Comparison of ENCODE assay signal across 19 mouse cellular contexts in genomic region chr8:60949859-60950258, GRCm38 (mm10). TPM values are rescaled to one million over a fixed set of nuclear protein-coding genes. Genes with fewer than 3 reads are reported as not detected.
DNase-seq lines count a peak whose midpoint lies in the region; ATAC-seq and TF ChIP-seq lines count a peak whose summit lies in the region.
"Had no signal": no experiment of that assay in that cellular context is flagged by ENCODE, and none has a peak within 500 bp of the region (broad histone marks: within the 10 kb centered on the region; RNA-seq: fewer than 3 reads in every experiment).

No protein-coding gene starts in this region.

- no peak overlapping the region for H3K9ac ChIP-seq in heart, postnatal 0 days (replicated peaks; ENCODE audit: low read depth, low read length)
- H3K9ac ChIP-seq: embryonic facial prominence, embryonic 12.5 days; forebrain, embryonic 13.5 days; hindbrain, embryonic 12.5 days; midbrain, embryonic 15.5 days had no signal

- no peak for ATAC-seq in heart, postnatal 0 days (ENCODE audit: insufficient read depth, low read depth)
- ATAC-seq in megakaryocyte-erythroid progenitor cell, adult 5-6 weeks (replicated peaks; ENCODE audit: low FRiP score, low TSS enrichment, poor library complexity, severe bottlenecking), result peak; percentile 20; the same call in 1 of the 2 replicates
- ATAC-seq: forebrain, embryonic 13.5 days; midbrain, embryonic 15.5 days had no signal

- no peak for TF ChIP-seq POLR2A in kidney, adult 2 months (IDR thresholded peaks at IDR 0.05; ENCODE audit: low read depth, low read length)

- WGBS in kidney, adult 2 months, result 57% methylated on average over 4 of the region's 4 CpGs
- 22% methylated on average over 4 of the region's 4 CpGs for WGBS in heart, postnatal 0 days

- intact Hi-C loops in gastrocnemius, adult 2 months (cut with DNase I), result no loop called here
- intact Hi-C loops in gastrocnemius, postnatal 36 days (cut with DNase I), result no loop called here

- H3K27ac ChIP-seq in gastrocnemius, adult 2 months, result peak overlapping the region; percentile 21; the same call in 1 of the 2 replicates
- H3K27ac ChIP-seq in kidney, adult 2 months (ENCODE audit: insufficient read depth, low read depth, low read length), result peak overlapping the region; percentile 16; the same call in 1 of the 2 replicates
- H3K27ac ChIP-seq in heart, postnatal 0 days (ENCODE audit: low read depth), result peak overlapping the region; percentile 9
- H3K27ac ChIP-seq: embryonic facial prominence, embryonic 12.5 days; forebrain, embryonic 13.5 days; hindbrain, embryonic 12.5 days; macrophage; midbrain, embryonic 15.5 days had no signal

- H3K4me2 ChIP-seq in heart, postnatal 0 days (ENCODE audit: low read depth, low read length), result peak overlapping the region; percentile 13
- H3K4me2 ChIP-seq: embryonic facial prominence, embryonic 12.5 days; forebrain, embryonic 13.5 days; hindbrain, embryonic 12.5 days; midbrain, embryonic 15.5 days had no signal

- peaks cover 9% of the 10 kb centered on the region; the same call in 1 of the 2 replicates for H3K4me1 ChIP-seq in kidney, adult 2 months (ENCODE audit: control insufficient read depth, insufficient read depth, low read length)
- H3K4me1 ChIP-seq in heart, postnatal 0 days (ENCODE audit: control insufficient read depth, insufficient read depth), result peaks cover 14% of the 10 kb centered on the region; the same call in 1 of the 2 replicates

- H3K27me3 ChIP-seq in kidney, adult 2 months (replicated peaks; ENCODE audit: control insufficient read depth, insufficient read depth, low read length), result no peaks in the 10 kb centered on the region
- no peaks in the 10 kb centered on the region for H3K27me3 ChIP-seq in heart, postnatal 0 days (ENCODE audit: control insufficient read depth, insufficient read depth, low read length)
- H3K27me3 ChIP-seq: embryonic facial prominence, embryonic 12.5 days; forebrain, embryonic 13.5 days; hindbrain, embryonic 12.5 days; midbrain, embryonic 15.5 days had no signal

- H3K9me3 ChIP-seq in heart, postnatal 0 days (replicated peaks; ENCODE audit: control insufficient read depth, low read length), result no peaks in the 10 kb centered on the region
- H3K9me3 ChIP-seq: embryonic facial prominence, embryonic 12.5 days; forebrain, embryonic 13.5 days; hindbrain, embryonic 12.5 days; midbrain, embryonic 15.5 days had no signal

- no peak for TF ChIP-seq CTCF in gastrocnemius, adult 2 months (IDR thresholded peaks at IDR 0.05)
- no peak for TF ChIP-seq CTCF in kidney, adult 2 months (conservative IDR thresholded peaks at IDR 0.05; ENCODE audit: insufficient read depth, insufficient read length, low read depth, low read length)
- no peak for TF ChIP-seq CTCF in heart, postnatal 0 days (IDR thresholded peaks at IDR 0.05; ENCODE audit: low read depth)

- no peaks in the 10 kb centered on the region for H3K36me3 ChIP-seq in kidney, adult 2 months (ENCODE audit: control insufficient read depth, insufficient read depth, low read length)
- H3K36me3 ChIP-seq in heart, postnatal 0 days (replicated peaks; ENCODE audit: control insufficient read depth, insufficient read depth, low read length), result no peaks in the 10 kb centered on the region
- H3K36me3 ChIP-seq: embryonic facial prominence, embryonic 12.5 days; hindbrain, embryonic 12.5 days; midbrain, embryonic 15.5 days had no signal

- no peak for DNase-seq in gastrocnemius, adult 2 months
- no peak for DNase-seq in gastrocnemius, postnatal 36 days
- DNase-seq in kidney, adult 2 months, result peak; percentile 25
- DNase-seq in kidney, postnatal 4 days, result no peak
- DNase-seq in heart, postnatal 0 days (ENCODE audit: low spot score), result no peak
- no peak for DNase-seq in lung, postnatal 36 days
- no peak for DNase-seq in lung, postnatal 25 days (ENCODE audit: low spot score)
- DNase-seq: adrenal gland, postnatal 36 days; cerebellum, adult 11 months; cerebellum, postnatal 36 days; gastrocnemius, postnatal 10 days; kidney, adult 9 months; spleen, adult 18-20 months had no signal

- H3K4me3 ChIP-seq in gastrocnemius, adult 2 months, result no peak overlapping the region
- no peak overlapping the region for H3K4me3 ChIP-seq in kidney, adult 2 months (ENCODE audit: insufficient read depth, low read depth, low read length)
- H3K4me3 ChIP-seq in heart, postnatal 0 days (ENCODE audit: low read depth, low read length), result no peak overlapping the region
- H3K4me3 ChIP-seq: embryonic facial prominence, embryonic 12.5 days; forebrain, embryonic 13.5 days; hindbrain, embryonic 12.5 days; midbrain, embryonic 15.5 days had no signal

- TF ChIP-seq EP300 in heart, postnatal 0 days (IDR thresholded peaks at IDR 0.05; ENCODE audit: low read depth), result no peak

RNA-seq across cellular contexts. Expression of gene Clcn3, which starts 33.2 kb away (rescaled TPM):
- total RNA-seq in gastrocnemius, adult 2 months (2021), result 10 to 100 TPM; 27.5 to 37.4 TPM
- 10 to 100 TPM; 24.3 to 25.4 TPM for total RNA-seq in gastrocnemius, postnatal 36 days (2021)
- polyA plus RNA-seq in kidney, adult 2 months (2012; rRNA removed), result 24.6 and 27.0 TPM in 2 replicates
- total RNA-seq in heart, postnatal 0 days (2014; rRNA removed; ENCODE audit: low replicate concordance), result 25.2 and 30.3 TPM in 2 replicates
- polyA plus RNA-seq in heart, postnatal 0 days (2015; fragmentation: Nextera tagmentation; extraction: Ambion mirVana), result 16.1 and 17.0 TPM in 2 replicates
- total RNA-seq in megakaryocyte-erythroid progenitor cell, adult 5-6 weeks (2014; fragmentation: Nextera tagmentation), result 47.2 and 56.3 TPM in 2 replicates
- 58.1 and 66.9 TPM in 2 replicates for total RNA-seq in megakaryocyte-erythroid progenitor cell, adult 5-6 weeks (2017)

RNA-seq across cellular contexts. Expression of gene Nek1, which starts 43.1 kb away (rescaled TPM):
- total RNA-seq in gastrocnemius, adult 2 months (2021), result 1 to 10 TPM; 3.8 to 4.7 TPM
- 1 to 10 TPM; 2.9 to 3.4 TPM for total RNA-seq in gastrocnemius, postnatal 36 days (2021)
- polyA plus RNA-seq in kidney, adult 2 months (2012; rRNA removed), result 2.9 and 3.4 TPM in 2 replicates
- 2.1 and 3.1 TPM in 2 replicates for total RNA-seq in heart, postnatal 0 days (2014; rRNA removed; ENCODE audit: low replicate concordance)
- polyA plus RNA-seq in heart, postnatal 0 days (2015; fragmentation: Nextera tagmentation; extraction: Ambion mirVana), result 6.3 and 8.8 TPM in 2 replicates
- 23.0 and 23.9 TPM in 2 replicates for total RNA-seq in megakaryocyte-erythroid progenitor cell, adult 5-6 weeks (2014; fragmentation: Nextera tagmentation)
- total RNA-seq in megakaryocyte-erythroid progenitor cell, adult 5-6 weeks (2017), result 23.8 and 29.0 TPM in 2 replicates

RNA-seq across cellular contexts. Expression of gene Hpf1, which starts 59.6 kb away (rescaled TPM):
- 1 to 10 TPM; 6.0 to 7.9 TPM for total RNA-seq in gastrocnemius, adult 2 months (2021)
- total RNA-seq in gastrocnemius, postnatal 36 days (2021), result 1 to 10 TPM; 5.2 to 7.4 TPM
- 3.9 and 6.5 TPM in 2 replicates for polyA plus RNA-seq in kidney, adult 2 months (2012; rRNA removed)
- total RNA-seq in heart, postnatal 0 days (2014; rRNA removed; ENCODE audit: low replicate concordance), result 9.5 and 12.3 TPM in 2 replicates
- 53.6 and 58.2 TPM in 2 replicates for polyA plus RNA-seq in heart, postnatal 0 days (2015; fragmentation: Nextera tagmentation; extraction: Ambion mirVana)
- total RNA-seq in megakaryocyte-erythroid progenitor cell, adult 5-6 weeks (2014; fragmentation: Nextera tagmentation), result 110 and 132 TPM in 2 replicates
- 136 and 143 TPM in 2 replicates for total RNA-seq in megakaryocyte-erythroid progenitor cell, adult 5-6 weeks (2017)
